Mouse (Mus musculus) intestine, postnatal 0 days (tissue): ENCODE data around the gene Lipe. TPM values are rescaled to one million over a fixed set of nuclear protein-coding genes. Genes with fewer than 3 reads are reported as not detected.

Experiments
- ATAC-seq: fragments of 200-750 bp; cut with Nextera tagmentation; 2 replicates; pipeline ENCODE4 v1.8.0; 2017; ENCODE audit warnings: mild to moderate bottlenecking, moderate TSS enrichment, moderate library complexity
- H3K27ac ChIP-seq: fragments of 300-500 bp; sonication (generic); 2 replicates; pipeline ENCODE4 v1.5.1; 2014; ENCODE audit warnings: mild to moderate bottlenecking, low read depth, low read length, moderate library complexity
- H3K27me3 ChIP-seq: fragments of 300-500 bp; sonication (generic); replicated peaks from 2 replicates; pipeline ENCODE4 v1.6.1; 2014; ENCODE audit warnings: low read length, mixed read lengths; ENCODE audit not compliant: control insufficient read depth, insufficient read depth
- H3K36me3 ChIP-seq: fragments of 300-500 bp; sonication (generic); 2 replicates; pipeline ENCODE4 v1.6.1; 2014; ENCODE audit warnings: mild to moderate bottlenecking, moderate library complexity; ENCODE audit not compliant: control insufficient read depth, insufficient read depth
- H3K4me1 ChIP-seq: fragments of 300-500 bp; sonication (generic); replicated peaks from 2 replicates; pipeline ENCODE4 v1.6.1; 2014; ENCODE audit warnings: antibody characterized with exemption, low read length, mixed read lengths; ENCODE audit not compliant: control insufficient read depth, insufficient read depth
- H3K4me2 ChIP-seq: fragments of 300-500 bp; sonication (generic); replicated peaks from 2 replicates; pipeline ENCODE4 v1.6.1; 2014; ENCODE audit warnings: low read depth, mild to moderate bottlenecking, moderate library complexity
- H3K4me3 ChIP-seq: fragments of 300-500 bp; sonication (generic); 2 replicates; pipeline ENCODE4 v1.5.1; 2014; ENCODE audit warnings: low read depth, low read length
- H3K9ac ChIP-seq: fragments of 300-500 bp; sonication (generic); 2 replicates; pipeline ENCODE4 v1.6.1; 2014; ENCODE audit warnings: mild to moderate bottlenecking, low read depth, low read length
- H3K9me3 ChIP-seq: fragments of 300-500 bp; sonication (generic); 2 replicates; pipeline ENCODE4 v1.6.1; 2016; ENCODE audit warnings: mixed run types; ENCODE audit not compliant: control insufficient read depth
- CTCF ChIP-seq: sonication (generic); IDR thresholded peaks from 2 replicates; pipeline ENCODE4 v1.5.1; 2016; ENCODE audit warnings: low read depth, mild to moderate bottlenecking, control low read depth, antibody characterized with exemption, moderate library complexity
- WGBS: fragments of 180-500 bp; shearing (Covaris S2); extraction: QIAGEN DNeasy Blood & Tissue Kit; methylation state at CpG from one replicate; pipeline ENCODE4 v1.1.7; 2014; 5-methylcytosine and 5-hydroxymethylcytosine counted together
- polyA plus RNA-seq: library from polyadenylated mRNA; unstranded; fragments of >200 nt; fragmentation: Nextera tagmentation; extraction: Ambion mirVana; gene quantifications from 2 replicates; pipeline ENCODE4 v1.2.1, GENCODE M21; 2015

The Lipe gene
- polyA plus RNA-seq, 1 experiment from 2014 or later: 15.0 TPM

DNA sequence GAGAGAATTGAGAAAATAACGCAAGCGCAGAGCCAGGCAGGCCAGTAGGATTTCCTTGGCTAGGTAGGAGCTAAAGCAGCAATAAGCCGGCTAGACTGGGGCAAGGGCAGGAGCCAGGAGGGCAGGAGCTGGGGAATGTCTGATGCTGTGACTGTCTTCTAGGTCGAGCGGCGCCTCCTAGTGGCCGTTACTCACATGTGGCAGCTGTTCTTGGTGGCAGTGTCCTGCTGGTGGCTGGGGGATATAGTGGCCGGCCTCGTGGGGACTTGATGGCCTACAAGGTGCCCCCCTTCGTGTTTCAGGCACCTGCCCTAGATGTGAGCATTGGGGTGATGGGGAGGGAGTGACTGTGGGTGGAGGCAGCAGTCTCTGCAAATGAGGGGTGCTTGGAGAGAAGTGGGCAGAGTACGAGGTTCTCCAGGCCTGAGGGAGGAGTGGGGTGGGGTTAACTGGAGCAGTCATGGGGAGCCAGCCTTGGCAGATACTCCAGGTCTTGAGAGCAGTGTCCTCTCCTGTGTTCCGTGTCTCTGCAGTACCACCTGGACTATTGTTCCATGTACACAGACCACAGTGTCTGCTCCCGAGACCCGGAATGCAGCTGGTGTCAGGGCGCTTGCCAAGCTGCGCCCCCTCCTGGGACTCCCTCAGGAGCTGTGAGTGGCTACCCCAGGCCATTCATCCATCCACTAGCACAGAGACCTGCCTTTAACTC lies 64.8 kb downstream of the Lipe start:
- H3K36me3 ChIP-seq: peaks cover 35% of the 10 kb centered on the region; the same call in 1 of the 2 replicates

More for the DNA sequence above, 64.8 kb downstream of the Lipe start:
- TF ChIP-seq CTCF: peak; percentile 93
- Histone ChIP-seq H3K4me2 (no peak overlapping the region), H3K4me3 (no peak overlapping the region), H3K27ac (no peak overlapping the region), H3K9me3 (no peaks in the 10 kb centered on the region), H3K27me3 (no peaks in the 10 kb centered on the region), H3K9ac (no peak overlapping the region; the same call in 1 of the 2 replicates), H3K4me1 (no peaks in the 10 kb centered on the region)
- peak; percentile 60 for ATAC-seq
- WGBS: 45% methylated on average over 16 of the region's 16 CpGs

Other genes starting within 250 kb of the Lipe start
- 0.53 and 0.72 TPM in 2 replicates for gene Pou2f2, start 219.0 kb downstream of the Lipe start, polyA plus RNA-seq
- gene Dedd2, start 178.1 kb downstream of the Lipe start, polyA plus RNA-seq: 14.8 and 15.8 TPM in 2 replicates
- gene Zfp526, start 177.3 kb downstream of the Lipe start, polyA plus RNA-seq: 1.1 and 1.3 TPM in 2 replicates
- gene Gsk3a, start 160.9 kb downstream of the Lipe start, polyA plus RNA-seq: 8.8 and 9.7 TPM in 2 replicates
- 7.8 and 8.4 TPM in 2 replicates for gene Erf, start 147.9 kb downstream of the Lipe start, polyA plus RNA-seq
- gene Cic, start 131.0 kb downstream of the Lipe start, polyA plus RNA-seq: 17.2 and 21.7 TPM in 2 replicates
- gene Pafah1b3, start 100.7 kb downstream of the Lipe start, polyA plus RNA-seq: 87.6 and 91.9 TPM in 2 replicates
- 0.12 TPM in 1 of 2 replicates, not detected in the other for gene Prr19, start 97.3 kb downstream of the Lipe start, polyA plus RNA-seq
- gene Tmem145, start 92.6 kb downstream of the Lipe start, polyA plus RNA-seq: 0.69 and 0.92 TPM in 2 replicates
- 3.4 and 3.8 TPM in 2 replicates for gene Megf8, start 81.5 kb downstream of the Lipe start, polyA plus RNA-seq
- gene Cnfn, start 29.0 kb downstream of the Lipe start, polyA plus RNA-seq: 0.33 TPM in 1 of 2 replicates, not detected in the other
- 0.16 TPM in 1 of 2 replicates, not detected in the other for gene Cxcl17, start 14.2 kb upstream of the Lipe start, polyA plus RNA-seq
- gene Ceacam1, start 78.9 kb upstream of the Lipe start, polyA plus RNA-seq: 59.1 and 92.6 TPM in 2 replicates
- 0.20 and 0.37 TPM in 2 replicates for gene Ceacam2, start 141.1 kb upstream of the Lipe start, polyA plus RNA-seq
- 117 and 135 TPM in 2 replicates for gene Erich4, start 217.2 kb upstream of the Lipe start, polyA plus RNA-seq
- 29.0 and 32.6 TPM in 2 replicates for gene Dmac2, start 220.7 kb upstream of the Lipe start, polyA plus RNA-seq
- gene B3gnt8, start 227.9 kb upstream of the Lipe start, polyA plus RNA-seq: 3.4 and 3.5 TPM in 2 replicates